Mouse (Mus musculus) kidney, postnatal 0 days (tissue): ENCODE results near the gene Zfr. TPM values are rescaled to one million over a fixed set of nuclear protein-coding genes. Genes with fewer than 3 reads are reported as not detected.
"Not testable (repeated sequence)": the region's sequence is repeated elsewhere in the genome, so short reads cannot be mapped to it uniquely, and the experiment has no call there.

Experiments
- ATAC-seq: fragments of 200-750 bp; cut with Nextera tagmentation; replicated peaks from 2 replicates; pipeline ENCODE4 v1.8.0; 2017; ENCODE audit warnings: low read depth, moderate number of reproducible peaks, moderate TSS enrichment, moderate library complexity; ENCODE audit not compliant: low FRiP score
- DNase-seq: peaks from one replicate; pipeline ENCODE4 v3.0.0-alpha.2; 2016; ENCODE audit warnings: low spot score
- H3K27ac ChIP-seq: fragments of 300-500 bp; sonication (generic); 2 replicates; pipeline ENCODE4 v1.5.1; 2014; ENCODE audit warnings: mild to moderate bottlenecking
- H3K27me3 ChIP-seq: fragments of 300-500 bp; sonication (generic); 2 replicates; pipeline ENCODE4 v1.6.1; 2014; ENCODE audit warnings: low read length, mixed read lengths; ENCODE audit not compliant: insufficient read depth
- H3K36me3 ChIP-seq: fragments of 300-500 bp; sonication (generic); 2 replicates; pipeline ENCODE4 v1.6.1; 2014; ENCODE audit warnings: low read length, mixed read lengths; ENCODE audit not compliant: insufficient read depth
- H3K4me1 ChIP-seq: fragments of 300-500 bp; sonication (generic); replicated peaks from 2 replicates; pipeline ENCODE4 v1.6.1; 2014; ENCODE audit warnings: antibody characterized with exemption, low read length, mixed read lengths; ENCODE audit not compliant: insufficient read depth
- H3K4me2 ChIP-seq: fragments of 300-500 bp; sonication (generic); 2 replicates; pipeline ENCODE4 v1.6.1; 2014; ENCODE audit warnings: mild to moderate bottlenecking, low read length, moderate library complexity, mixed read lengths
- H3K4me3 ChIP-seq: fragments of 300-500 bp; sonication (generic); replicated peaks from 2 replicates; pipeline ENCODE4 v1.5.1; 2014; ENCODE audit warnings: low read depth, low read length
- H3K9ac ChIP-seq: fragments of 300-500 bp; sonication (generic); 2 replicates; pipeline ENCODE4 v1.6.1; 2014; ENCODE audit warnings: low read depth, low read length
- H3K9me3 ChIP-seq: fragments of 300-500 bp; sonication (generic); replicated peaks from 2 replicates; pipeline ENCODE4 v1.6.1; 2016; ENCODE audit warnings: low read length, inconsistent platforms, mixed read lengths
- CTCF ChIP-seq: IDR thresholded peaks from 2 replicates; pipeline ENCODE4 v1.5.1; 2016; ENCODE audit warnings: antibody characterized with exemption, low read depth, mild to moderate bottlenecking, moderate library complexity
- WGBS: fragments of 180-500 bp; shearing (Covaris S2); extraction: QIAGEN DNeasy Blood & Tissue Kit; methylation state at CpG from one replicate; pipeline ENCODE4 v1.1.7; 2014; 5-methylcytosine and 5-hydroxymethylcytosine counted together
- polyA plus RNA-seq: library from polyadenylated mRNA; unstranded; fragments of >200 nt; fragmentation: Nextera tagmentation; extraction: Ambion mirVana; gene quantifications from 2 replicates; pipeline ENCODE4 v1.2.1, GENCODE M21; 2015

Gene Zfr
- polyA plus RNA-seq, 1 experiment from 2014 or later, result 77.3 TPM

DNA sequence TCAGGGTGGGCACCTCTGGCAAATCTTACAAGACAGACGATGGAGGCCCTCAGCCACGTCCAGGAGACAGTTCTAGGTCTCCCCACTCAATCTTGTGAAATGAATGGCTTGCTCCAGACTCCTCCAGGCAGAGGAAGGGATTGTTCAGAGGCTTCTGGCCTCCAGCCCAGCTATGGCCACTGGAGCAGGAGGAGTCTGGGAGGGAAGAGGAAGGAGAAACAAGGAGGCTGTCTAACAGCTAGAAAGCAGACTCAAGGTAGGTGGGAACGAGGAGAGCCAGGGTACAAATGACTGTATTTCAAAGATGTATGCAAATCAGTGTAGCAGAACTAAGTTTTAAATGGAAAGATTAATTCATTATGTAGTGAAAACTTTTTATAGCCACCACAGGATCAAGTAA lies 13.9 kb upstream of the Zfr start:
- no peak overlapping the region for H3K4me3 ChIP-seq
- H3K36me3 ChIP-seq, result no peaks in the 10 kb centered on the region
- H3K4me1 ChIP-seq, result no peaks in the 10 kb centered on the region
- ATAC-seq (no peak), DNase-seq (no peak)
- no peak overlapping the region for H3K27ac ChIP-seq
- no peaks in the 10 kb centered on the region for H3K27me3 ChIP-seq
- H3K4me2 ChIP-seq, result no peak overlapping the region
- 49% methylated on average over 3 of the region's 3 CpGs for WGBS
- no peak overlapping the region for H3K9ac ChIP-seq
- TF ChIP-seq CTCF, result no peak
- no peaks in the 10 kb centered on the region for H3K9me3 ChIP-seq

- Histone ChIP-seq H3K27ac (no peak overlapping the region), H3K4me3 (no peak overlapping the region), H3K9me3 (no peaks in the 10 kb centered on the region), H3K4me2 (no peak overlapping the region), H3K36me3 (no peaks in the 10 kb centered on the region), H3K4me1 (no peaks in the 10 kb centered on the region), H3K9ac (no peak overlapping the region), H3K27me3 (no peaks in the 10 kb centered on the region)
- no peak for DNase-seq
- no peak for TF ChIP-seq CTCF
- ATAC-seq, result no peak
- WGBS, result 89% methylated on average over 2 of the region's 2 CpGs
Measured at GRCm38 (mm10) chr15:12104827-12105226, 12.8 kb upstream of the Zfr start.

DNA sequence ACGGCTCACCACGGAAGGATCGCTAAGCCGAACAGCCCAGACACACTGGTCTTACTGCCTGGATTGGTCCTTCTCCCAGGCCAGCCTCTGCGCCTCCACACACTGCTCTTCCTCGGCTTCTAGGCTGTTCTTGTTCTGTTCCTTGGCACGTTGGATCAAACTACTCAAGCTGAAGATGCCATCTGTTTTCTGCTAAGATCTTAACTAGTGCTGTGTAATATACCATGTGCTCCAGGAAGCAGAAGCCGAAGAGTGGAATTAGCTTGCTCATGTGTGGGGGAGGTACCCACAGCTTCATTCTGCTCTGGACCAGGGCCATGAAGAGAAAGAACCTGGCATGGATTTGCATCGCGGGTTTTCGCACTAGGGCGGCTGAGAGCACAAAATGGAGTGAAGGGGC lies 11.2 kb upstream of the Zfr start:
- no peak for TF ChIP-seq CTCF
- no peak for ATAC-seq
- no peak overlapping the region for H3K4me2 ChIP-seq
- H3K4me1 ChIP-seq, result no peaks in the 10 kb centered on the region
- no peak overlapping the region for H3K27ac ChIP-seq
- no peaks in the 10 kb centered on the region for H3K27me3 ChIP-seq
- H3K4me3 ChIP-seq, result no peak overlapping the region
- DNase-seq, result no peak
- no peak overlapping the region for H3K9ac ChIP-seq
- no peaks in the 10 kb centered on the region for H3K9me3 ChIP-seq
- WGBS, result 91% methylated on average over 12 of the region's 12 CpGs
- H3K36me3 ChIP-seq, result no peaks in the 10 kb centered on the region

DNA sequence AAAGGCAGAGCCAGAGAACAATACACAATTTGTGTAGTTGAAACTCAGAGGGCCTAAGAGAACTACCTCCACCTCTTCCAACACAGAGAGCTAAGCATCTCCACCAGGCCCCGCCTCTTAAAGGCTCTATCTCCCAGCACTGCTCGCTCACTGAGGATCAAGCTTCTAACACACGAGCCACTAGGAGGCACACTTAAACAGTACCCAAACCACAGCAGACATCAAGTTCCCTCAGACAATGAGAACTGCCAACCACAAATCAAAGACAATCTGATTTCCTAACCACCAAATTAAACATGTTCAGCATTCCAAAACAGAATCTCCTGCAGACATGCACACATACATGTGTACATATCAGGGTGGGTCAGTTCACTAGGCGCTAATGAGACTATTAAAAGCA lies 9.4 kb upstream of the Zfr start:
- 78% methylated on average over 4 of the region's 4 CpGs for WGBS
- Histone ChIP-seq H3K4me3 (no peak overlapping the region), H3K9ac (no peak overlapping the region), H3K9me3 (no peaks in the 10 kb centered on the region), H3K36me3 (no peaks in the 10 kb centered on the region), H3K27me3 (no peaks in the 10 kb centered on the region), H3K27ac (no peak overlapping the region), H3K4me1 (no peaks in the 10 kb centered on the region), H3K4me2 (no peak overlapping the region)
- no peak for DNase-seq
- 0 out of 2 replicates have a peak, but pooled peaks have one; percentile 17 for TF ChIP-seq CTCF
- ATAC-seq, result no peak

DNA sequence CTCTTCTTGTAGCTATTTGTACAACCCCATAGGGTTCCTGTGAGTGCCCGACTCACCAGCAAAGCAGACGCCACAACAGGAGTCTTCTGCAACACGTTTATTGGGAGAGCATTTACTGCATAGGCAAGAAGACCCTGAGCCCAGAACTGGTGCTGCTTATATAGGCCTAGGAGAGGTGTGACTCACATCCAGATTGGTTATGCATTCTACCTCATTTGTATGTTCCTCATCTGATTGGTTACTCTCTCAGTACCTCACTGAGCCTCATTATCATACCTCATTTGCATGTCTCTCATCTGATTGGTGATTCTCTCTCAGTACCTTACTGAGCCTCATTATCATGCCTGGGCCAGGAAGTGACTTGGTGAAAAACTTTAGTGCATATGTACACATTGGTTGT lies 8.7 kb upstream of the Zfr start:
- H3K4me2 ChIP-seq, DNase-seq, H3K9me3 ChIP-seq, H3K4me1 ChIP-seq, H3K9ac ChIP-seq, ATAC-seq, H3K27ac ChIP-seq, H3K27me3 ChIP-seq, H3K4me3 ChIP-seq, H3K36me3 ChIP-seq: not testable (repeated sequence)
- WGBS, result 81% methylated on average over 3 of the region's 3 CpGs

DNA sequence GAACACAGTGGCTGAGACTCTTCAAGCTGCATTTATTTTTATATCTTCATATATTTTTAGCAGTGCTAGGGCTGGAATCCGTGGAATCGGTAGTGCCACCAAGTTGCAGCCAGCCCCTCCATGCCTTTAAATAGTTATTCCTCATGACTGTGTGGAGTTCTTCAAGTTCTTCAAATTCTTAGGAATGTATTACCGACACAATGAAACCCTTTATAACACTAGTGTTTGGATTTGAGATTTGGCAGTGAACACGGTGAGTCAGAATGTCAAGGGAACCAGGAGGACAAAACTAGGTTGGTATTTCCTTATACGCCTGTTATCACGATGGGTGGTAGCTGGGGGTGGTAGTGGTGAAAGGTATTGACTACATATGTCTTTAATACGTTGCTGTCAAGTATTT lies 6.4 kb upstream of the Zfr start:
- DNase-seq, result peak; percentile 33
- no peak overlapping the region for H3K4me2 ChIP-seq
- H3K9ac ChIP-seq, result no peak overlapping the region
- H3K4me1 ChIP-seq, result no peaks in the 10 kb centered on the region; the same call in 1 of the 2 replicates
- no peak for TF ChIP-seq CTCF
- WGBS, result 55% methylated on average over 7 of the region's 7 CpGs
- ATAC-seq, result no peak
- H3K9me3 ChIP-seq, result no peaks in the 10 kb centered on the region
- no peak overlapping the region for H3K4me3 ChIP-seq
- H3K36me3 ChIP-seq, result no peaks in the 10 kb centered on the region
- no peak overlapping the region for H3K27ac ChIP-seq
- no peaks in the 10 kb centered on the region for H3K27me3 ChIP-seq

GRCm38 (mm10) chr15:12113411-12113810 lies 4.2 kb upstream of the Zfr start:
- Histone ChIP-seq H3K4me1 (no peaks in the 10 kb centered on the region; the same call in 1 of the 2 replicates), H3K4me2 (no peak overlapping the region), H3K9me3 (no peaks in the 10 kb centered on the region), H3K36me3 (no peaks in the 10 kb centered on the region), H3K27ac (no peak overlapping the region), H3K9ac (no peak overlapping the region), H3K4me3 (no peak overlapping the region), H3K27me3 (no peaks in the 10 kb centered on the region)
- ATAC-seq (no peak), DNase-seq (peak; percentile 40)
- TF ChIP-seq CTCF, result peak; percentile 60
- 74% methylated on average over 2 of the region's 2 CpGs for WGBS
